Mouse (Mus musculus): ENCODE measurements around the gene Ptpro. TPM values are rescaled to one million over a fixed set of nuclear protein-coding genes. Genes with fewer than 3 reads are reported as not detected.

The Ptpro gene
- polyA plus RNA-seq, 1 experiment from 2014 or later, result 1.8 TPM

DNA sequence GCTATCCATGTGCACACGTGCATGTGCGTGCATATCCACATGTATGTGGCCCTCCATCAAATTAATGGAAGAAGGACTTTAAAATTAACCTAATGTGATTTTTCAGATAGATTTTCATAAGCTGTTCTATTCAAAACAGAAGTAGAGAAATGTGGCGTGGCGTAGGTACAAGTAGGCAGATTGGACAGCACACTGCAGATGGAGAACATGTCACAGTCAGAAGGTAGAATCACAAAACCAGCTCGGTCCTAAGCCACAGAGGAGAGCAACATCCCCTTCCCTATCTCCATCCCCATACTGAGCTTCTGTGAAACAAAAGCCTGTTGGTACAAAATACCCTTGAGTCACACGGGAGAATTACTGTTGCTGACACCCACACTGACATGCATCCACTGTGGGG lies 34.3 kb downstream of the Ptpro start:
- Histone ChIP-seq H3K9ac (ENCODE audit: low read depth, low read length) (no peak overlapping the region), H3K4me1 (ENCODE audit: control insufficient read depth, insufficient read depth, low read length) (no peaks in the 10 kb centered on the region), H3K4me3 (ENCODE audit: low read length) (no peak overlapping the region), H3K4me2 (ENCODE audit: low read depth, low read length) (no peak overlapping the region), H3K27me3 (replicated peaks; ENCODE audit: control insufficient read depth, insufficient read depth, low read length) (no peaks in the 10 kb centered on the region), H3K9me3 (ENCODE audit: control insufficient read depth, low read length) (no peaks in the 10 kb centered on the region), H3K36me3 (ENCODE audit: control insufficient read depth, insufficient read depth, low read length) (no peaks in the 10 kb centered on the region), H3K27ac (ENCODE audit: low read length) (no peak overlapping the region)
- WGBS, result 88% methylated on average over 6 of the region's 6 CpGs
- ATAC-seq, result no peak

DNA sequence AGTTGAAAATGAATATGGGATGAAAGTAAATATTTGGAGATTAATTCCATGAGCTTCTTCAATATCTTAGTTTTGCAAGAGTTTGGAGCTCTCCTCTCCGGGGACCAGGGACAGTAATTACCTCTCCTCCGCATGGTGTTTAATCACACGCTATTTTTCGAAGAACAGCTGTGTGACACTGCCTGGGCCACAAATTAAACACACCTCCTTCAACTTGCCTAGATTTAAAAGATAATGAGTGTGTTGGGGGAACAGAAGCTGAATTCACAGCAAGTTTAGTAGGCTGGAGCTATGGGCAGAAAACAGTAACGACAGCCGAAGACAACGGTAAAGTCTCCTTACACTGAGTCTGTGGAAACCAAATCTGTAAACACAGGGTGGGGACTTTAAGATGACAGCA lies 35.7 kb downstream of the Ptpro start:
- no peak overlapping the region for H3K9ac ChIP-seq (ENCODE audit: low read depth, low read length)
- no peaks in the 10 kb centered on the region for H3K36me3 ChIP-seq (ENCODE audit: control insufficient read depth, insufficient read depth, low read length)
- no peak for ATAC-seq
- H3K9me3 ChIP-seq (ENCODE audit: control insufficient read depth, low read length), result no peaks in the 10 kb centered on the region
- WGBS, result 85% methylated on average over 7 of the region's 7 CpGs
- no peak overlapping the region for H3K4me2 ChIP-seq (ENCODE audit: low read depth, low read length)
- H3K4me3 ChIP-seq (ENCODE audit: low read length), result no peak overlapping the region
- no peaks in the 10 kb centered on the region for H3K4me1 ChIP-seq (ENCODE audit: control insufficient read depth, insufficient read depth, low read length)
- no peak overlapping the region for H3K27ac ChIP-seq (ENCODE audit: low read length)
- H3K27me3 ChIP-seq (replicated peaks; ENCODE audit: control insufficient read depth, insufficient read depth, low read length), result no peaks in the 10 kb centered on the region

DNA sequence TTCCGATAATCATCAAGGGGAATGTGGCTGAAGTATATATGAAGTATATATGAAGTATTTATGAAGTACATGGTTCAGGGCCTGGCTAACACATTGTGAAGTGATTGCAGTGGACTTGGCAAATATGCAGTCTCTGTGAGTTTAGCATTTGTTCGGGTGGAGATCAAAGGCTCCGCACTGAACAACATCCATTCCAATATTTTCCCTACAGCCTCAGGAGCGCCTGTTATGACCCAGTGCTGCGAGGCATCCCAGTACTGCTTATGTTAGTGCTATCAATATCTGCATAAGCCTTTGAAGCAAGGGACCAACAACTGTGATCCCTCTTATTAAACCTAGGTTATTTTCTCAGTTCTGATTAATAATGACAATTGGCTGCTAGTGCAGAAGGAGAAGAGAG lies 36.1 kb downstream of the Ptpro start:
- no peaks in the 10 kb centered on the region for H3K27me3 ChIP-seq (replicated peaks; ENCODE audit: control insufficient read depth, insufficient read depth, low read length)
- 90% methylated on average over 5 of the region's 5 CpGs for WGBS
- H3K9ac ChIP-seq (ENCODE audit: low read depth, low read length), result no peak overlapping the region
- no peak overlapping the region for H3K4me3 ChIP-seq (ENCODE audit: low read length)
- no peaks in the 10 kb centered on the region for H3K9me3 ChIP-seq (ENCODE audit: control insufficient read depth, low read length)
- no peak overlapping the region for H3K4me2 ChIP-seq (ENCODE audit: low read depth, low read length)
- no peaks in the 10 kb centered on the region for H3K4me1 ChIP-seq (ENCODE audit: control insufficient read depth, insufficient read depth, low read length)
- ATAC-seq, result no peak
- no peaks in the 10 kb centered on the region for H3K36me3 ChIP-seq (ENCODE audit: control insufficient read depth, insufficient read depth, low read length)
- H3K27ac ChIP-seq (ENCODE audit: low read length), result no peak overlapping the region

- Histone ChIP-seq H3K9ac (ENCODE audit: low read depth, low read length) (no peak overlapping the region), H3K27ac (ENCODE audit: low read length) (no peak overlapping the region)
- 74% methylated on average over 2 of the region's 2 CpGs for WGBS
Measured at GRCm38 (mm10) chr6:137292421-137292820, 40.3 kb downstream of the Ptpro start.

GRCm38 (mm10) chr6:137294973-137295820 lies 43.1 kb downstream of the Ptpro start:
- Histone ChIP-seq H3K27ac (ENCODE audit: low read length) (no peak overlapping the region), H3K4me3 (ENCODE audit: low read length) (no peak overlapping the region), H3K9ac (ENCODE audit: low read depth, low read length) (no peak overlapping the region), H3K9me3 (ENCODE audit: control insufficient read depth, low read length) (no peaks in the 10 kb centered on the region), H3K36me3 (ENCODE audit: control insufficient read depth, insufficient read depth, low read length) (no peaks in the 10 kb centered on the region), H3K4me1 (ENCODE audit: control insufficient read depth, insufficient read depth, low read length) (no peaks in the 10 kb centered on the region), H3K4me2 (ENCODE audit: low read depth, low read length) (no peak overlapping the region), H3K27me3 (replicated peaks; ENCODE audit: control insufficient read depth, insufficient read depth, low read length) (no peaks in the 10 kb centered on the region)
- ATAC-seq, result no peak
- WGBS, result 74% methylated on average over 20 of the region's 20 CpGs

More at GRCm38 (mm10) chr6:137292421-137292820, 40.3 kb downstream of the Ptpro start:
- H3K36me3 ChIP-seq (ENCODE audit: control insufficient read depth, insufficient read depth, low read length), result no peaks in the 10 kb centered on the region
- no peaks in the 10 kb centered on the region for H3K27me3 ChIP-seq (replicated peaks; ENCODE audit: control insufficient read depth, insufficient read depth, low read length)
- no peak overlapping the region for H3K4me3 ChIP-seq (ENCODE audit: low read length)
- no peak for ATAC-seq
- no peaks in the 10 kb centered on the region for H3K9me3 ChIP-seq (ENCODE audit: control insufficient read depth, low read length)
- no peaks in the 10 kb centered on the region for H3K4me1 ChIP-seq (ENCODE audit: control insufficient read depth, insufficient read depth, low read length)
- no peak overlapping the region for H3K4me2 ChIP-seq (ENCODE audit: low read depth, low read length)

DNA sequence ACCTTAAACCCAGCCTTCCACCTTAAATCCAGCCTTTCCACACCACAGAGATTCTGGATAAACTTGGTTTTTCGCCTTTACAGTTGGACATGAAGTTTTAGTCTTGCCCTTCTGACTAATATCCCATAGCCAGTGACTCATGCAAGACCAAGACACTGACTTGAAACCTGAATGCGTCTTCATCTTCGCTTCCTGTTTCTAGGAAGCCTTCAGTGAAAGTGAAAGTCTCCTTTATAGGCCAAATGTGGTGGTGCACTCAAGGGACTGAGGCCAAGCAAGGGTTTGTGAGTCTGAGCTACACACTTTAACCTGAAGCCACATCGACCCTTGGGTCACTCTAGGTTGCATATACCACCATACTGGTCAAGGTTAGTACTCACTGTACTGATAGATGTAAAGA lies 50.4 kb downstream of the Ptpro start:
- no peak overlapping the region for H3K27ac ChIP-seq (ENCODE audit: low read length)
- no peaks in the 10 kb centered on the region for H3K36me3 ChIP-seq (ENCODE audit: control insufficient read depth, insufficient read depth, low read length)
- no peaks in the 10 kb centered on the region for H3K27me3 ChIP-seq (replicated peaks; ENCODE audit: control insufficient read depth, insufficient read depth, low read length)
- 80% methylated on average over 4 of the region's 4 CpGs for WGBS
- no peaks in the 10 kb centered on the region for H3K9me3 ChIP-seq (ENCODE audit: control insufficient read depth, low read length)
- no peak for ATAC-seq
- no peaks in the 10 kb centered on the region for H3K4me1 ChIP-seq (ENCODE audit: control insufficient read depth, insufficient read depth, low read length)
- H3K9ac ChIP-seq (ENCODE audit: low read depth, low read length), result no peak overlapping the region
- H3K4me2 ChIP-seq (ENCODE audit: low read depth, low read length), result no peak overlapping the region
- no peak overlapping the region for H3K4me3 ChIP-seq (ENCODE audit: low read length)

DNA sequence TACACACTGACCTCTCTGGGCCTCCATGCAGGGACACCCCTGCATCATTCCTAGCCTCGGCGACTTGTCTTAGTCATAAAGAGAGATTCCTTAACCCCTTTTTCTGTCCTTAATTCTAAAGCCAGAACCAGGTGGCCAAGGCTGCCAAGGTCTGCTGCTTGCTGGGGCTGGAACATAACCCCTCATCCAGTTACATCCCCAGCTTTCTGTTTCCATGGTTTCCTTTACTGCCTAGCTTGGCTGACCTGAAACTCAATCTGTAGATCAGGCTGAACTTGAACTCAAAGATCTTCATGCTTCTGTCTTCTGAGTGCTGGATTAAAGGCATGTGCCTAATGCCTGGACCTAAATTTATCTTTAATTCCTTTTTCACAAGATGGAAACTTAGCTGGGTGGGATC lies 51.7 kb downstream of the Ptpro start:
- Histone ChIP-seq H3K36me3 (ENCODE audit: control insufficient read depth, insufficient read depth, low read length) (no peaks in the 10 kb centered on the region), H3K9ac (ENCODE audit: low read depth, low read length) (no peak overlapping the region), H3K9me3 (ENCODE audit: control insufficient read depth, low read length) (no peaks in the 10 kb centered on the region), H3K4me3 (ENCODE audit: low read length) (no peak overlapping the region), H3K27me3 (replicated peaks; ENCODE audit: control insufficient read depth, insufficient read depth, low read length) (no peaks in the 10 kb centered on the region), H3K27ac (ENCODE audit: low read length) (no peak overlapping the region), H3K4me2 (ENCODE audit: low read depth, low read length) (no peak overlapping the region), H3K4me1 (ENCODE audit: control insufficient read depth, insufficient read depth, low read length) (no peaks in the 10 kb centered on the region)
- WGBS, result 78% methylated on average over 2 of the region's 2 CpGs
- ATAC-seq, result no peak

DNA sequence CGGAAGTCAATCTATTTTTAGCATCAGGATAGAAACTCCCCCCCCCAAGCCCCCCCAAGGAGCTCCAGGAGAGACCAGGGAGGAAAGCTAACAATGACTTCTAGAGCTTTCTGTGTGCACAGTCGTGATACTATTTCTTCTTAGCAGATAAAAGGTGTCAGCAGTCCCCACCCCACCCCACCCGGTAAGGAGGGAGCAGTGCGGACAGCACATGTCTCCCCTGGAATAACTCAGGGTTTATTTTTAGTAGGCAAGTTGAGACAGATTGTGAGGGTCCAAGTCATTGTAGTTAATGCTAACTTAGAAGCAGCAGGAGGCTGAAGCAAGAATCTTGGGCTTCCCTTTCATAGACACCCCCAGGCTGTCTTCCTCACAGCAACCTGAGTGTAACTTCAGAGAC lies 63.1 kb downstream of the Ptpro start:
- Histone ChIP-seq H3K4me3 (ENCODE audit: low read length) (no peak overlapping the region), H3K27ac (ENCODE audit: low read length) (no peak overlapping the region), H3K4me2 (ENCODE audit: low read depth, low read length) (no peak overlapping the region), H3K4me1 (ENCODE audit: control insufficient read depth, insufficient read depth, low read length) (peaks cover 4% of the 10 kb centered on the region; the same call in 1 of the 2 replicates), H3K27me3 (replicated peaks; ENCODE audit: control insufficient read depth, insufficient read depth, low read length) (no peaks in the 10 kb centered on the region), H3K36me3 (ENCODE audit: control insufficient read depth, insufficient read depth, low read length) (no peaks in the 10 kb centered on the region), H3K9ac (ENCODE audit: low read depth, low read length) (no peak overlapping the region), H3K9me3 (ENCODE audit: control insufficient read depth, low read length) (no peaks in the 10 kb centered on the region; the same call in 1 of the 2 replicates)
- WGBS, result 37% methylated on average over 4 of the region's 4 CpGs
- ATAC-seq, result no peak

- peaks cover 4% of the 10 kb centered on the region; the same call in 1 of the 2 replicates for H3K4me1 ChIP-seq (ENCODE audit: control insufficient read depth, insufficient read depth, low read length)
- no peak overlapping the region for H3K4me3 ChIP-seq (ENCODE audit: low read length)
- H3K36me3 ChIP-seq (ENCODE audit: control insufficient read depth, insufficient read depth, low read length), result no peaks in the 10 kb centered on the region
- ATAC-seq, result no peak
- H3K27me3 ChIP-seq (replicated peaks; ENCODE audit: control insufficient read depth, insufficient read depth, low read length), result no peaks in the 10 kb centered on the region
- H3K27ac ChIP-seq (ENCODE audit: low read length), result no peak overlapping the region
- 84% methylated on average over 6 of the region's 6 CpGs for WGBS
- H3K9me3 ChIP-seq (ENCODE audit: control insufficient read depth, low read length), result no peaks in the 10 kb centered on the region; the same call in 1 of the 2 replicates
- H3K9ac ChIP-seq (ENCODE audit: low read depth, low read length), result no peak overlapping the region
- no peak overlapping the region for H3K4me2 ChIP-seq (ENCODE audit: low read depth, low read length)
Measured at GRCm38 (mm10) chr6:137316358-137316757, 64.2 kb downstream of the Ptpro start.
